Mouse (Mus musculus) embryonic facial prominence, embryonic 11.5 days (tissue): ENCODE data around the gene Kcnmb2. TPM values are rescaled to one million over a fixed set of nuclear protein-coding genes. Genes with fewer than 3 reads are reported as not detected.

ENCODE experiments used
- ATAC-seq: fragments of 200-750 bp; cut with Nextera tagmentation; replicated peaks from 2 replicates; pipeline ENCODE4 v1.8.0; 2017; ENCODE audit warnings: low read depth; ENCODE audit not compliant: insufficient number of reproducible peaks, low FRiP score, low TSS enrichment
- DNase-seq: peaks from one replicate; pipeline ENCODE4 v3.0.0-alpha.2; 2015; ENCODE audit warnings: low spot score
- H3K27ac ChIP-seq: fragments of 300-500 bp; sonication (generic); replicated peaks from 2 replicates; pipeline ENCODE4 v1.5.1; 2014; ENCODE audit warnings: mild to moderate bottlenecking, low read depth, low read length, control low read depth
- H3K27me3 ChIP-seq: fragments of 300-500 bp; sonication (generic); 2 replicates; pipeline ENCODE4 v1.6.1; 2014; ENCODE audit warnings: mild to moderate bottlenecking, low read length, moderate library complexity, mixed read lengths; ENCODE audit not compliant: control insufficient read depth, insufficient read depth
- H3K36me3 ChIP-seq: fragments of 300-500 bp; sonication (generic); replicated peaks from 2 replicates; pipeline ENCODE4 v1.6.1; 2014; ENCODE audit warnings: low read depth, mild to moderate bottlenecking, low read length, moderate library complexity, mixed read lengths; ENCODE audit not compliant: control insufficient read depth, insufficient read depth
- H3K4me1 ChIP-seq: fragments of 300-500 bp; sonication (generic); 2 replicates; pipeline ENCODE4 v1.6.1; 2014; ENCODE audit warnings: low read length, mixed read lengths; ENCODE audit not compliant: control insufficient read depth, insufficient read depth
- H3K4me2 ChIP-seq: fragments of 300-500 bp; sonication (generic); 2 replicates; pipeline ENCODE4 v1.6.1; 2014; ENCODE audit warnings: low read depth, mild to moderate bottlenecking, control low read depth, low read length, moderate library complexity
- H3K4me3 ChIP-seq: fragments of 300-500 bp; sonication (generic); 2 replicates; pipeline ENCODE4 v1.5.1; 2014; ENCODE audit warnings: low read depth, low read length, control low read depth
- H3K9ac ChIP-seq: fragments of 300-500 bp; sonication (generic); replicated peaks from 2 replicates; pipeline ENCODE4 v1.6.1; 2014; ENCODE audit warnings: mild to moderate bottlenecking, control low read depth, low read length
- H3K9me3 ChIP-seq: fragments of 300-500 bp; sonication (generic); replicated peaks from 2 replicates; pipeline ENCODE4 v1.6.1; 2016; ENCODE audit warnings: mild to moderate bottlenecking, low read length, inconsistent platforms, mixed read lengths; ENCODE audit not compliant: control insufficient read depth
- WGBS: fragments of 180-500 bp; shearing (Covaris S2); extraction: QIAGEN DNeasy Blood & Tissue Kit; methylation state at CpG from one replicate; pipeline ENCODE4 v1.1.7; 2014; 5-methylcytosine and 5-hydroxymethylcytosine counted together
- polyA plus RNA-seq: library from polyadenylated mRNA; unstranded; fragments of >200 nt; fragmentation: Nextera tagmentation; extraction: Ambion mirVana; gene quantifications from 2 replicates; pipeline ENCODE4 v1.2.1, GENCODE M21; 2014

Kcnmb2 gene
- polyA plus RNA-seq, 1 experiment from 2014 or later, result 9.4 TPM

DNA sequence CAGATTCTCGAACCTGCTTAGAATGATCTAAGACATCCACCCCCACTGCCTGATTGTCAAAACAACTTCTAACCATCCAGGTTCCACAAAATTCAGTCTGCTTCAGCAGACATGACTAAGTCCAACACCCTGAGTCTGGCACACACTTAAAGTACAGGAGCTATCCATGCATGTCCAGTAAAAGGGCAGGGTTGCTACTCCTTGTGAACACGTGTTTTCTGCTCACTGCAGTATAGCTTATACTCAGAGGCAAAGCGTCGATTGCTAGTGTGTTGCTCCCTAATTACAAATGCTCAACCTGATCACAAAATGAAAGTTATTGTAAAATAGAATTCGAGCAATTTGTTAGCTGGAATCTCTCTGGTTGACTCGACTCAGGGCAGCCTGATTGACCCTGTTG, 278.2 kb downstream of the Kcnmb2 start:
- DNase-seq, result no peak
- Histone ChIP-seq H3K4me2 (no peak overlapping the region), H3K36me3 (no peaks in the 10 kb centered on the region), H3K9me3 (no peaks in the 10 kb centered on the region), H3K9ac (no peak overlapping the region), H3K4me3 (no peak overlapping the region), H3K4me1 (no peaks in the 10 kb centered on the region), H3K27ac (no peak overlapping the region), H3K27me3 (no peaks in the 10 kb centered on the region)
- ATAC-seq, result no peak
- 66% methylated on average over 6 of the region's 6 CpGs for WGBS

DNA sequence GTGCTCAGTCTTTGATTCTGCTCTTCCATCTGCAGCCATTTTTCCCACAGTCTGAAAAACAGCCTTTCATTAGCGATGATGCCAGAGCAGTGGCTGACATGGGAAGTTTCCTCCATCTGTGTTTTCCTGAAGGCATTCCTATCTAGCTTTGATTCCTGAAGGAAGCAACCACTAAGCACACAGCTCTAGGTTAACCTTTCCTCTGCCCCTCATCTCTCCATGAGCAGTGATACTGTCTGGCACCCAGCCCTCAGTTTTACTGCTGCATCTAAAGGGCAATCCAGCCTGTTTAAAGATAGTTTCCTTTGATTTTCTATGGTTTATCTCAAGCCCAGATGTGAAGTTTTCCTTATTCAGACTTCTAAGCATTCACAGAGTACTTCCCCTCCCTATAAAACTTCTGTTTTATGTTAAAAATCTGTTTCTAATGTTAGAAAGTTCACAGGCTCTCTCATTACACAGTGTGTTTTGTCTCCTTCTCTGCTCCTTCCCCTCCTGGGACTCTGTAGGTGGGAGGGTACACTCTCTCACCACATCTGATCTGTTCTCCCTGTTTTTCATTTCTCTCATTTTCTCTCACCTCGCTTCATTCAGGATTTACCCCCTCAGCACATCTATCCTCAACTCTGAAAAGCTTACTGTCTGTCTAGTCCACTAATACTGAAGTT, 283.7 kb downstream of the Kcnmb2 start:
- WGBS, result 52% methylated on average over 2 of the region's 2 CpGs
- no peak overlapping the region for H3K27ac ChIP-seq
- no peaks in the 10 kb centered on the region for H3K36me3 ChIP-seq
- DNase-seq (peak; percentile 33), ATAC-seq (no peak)
- no peak overlapping the region for H3K9ac ChIP-seq
- H3K9me3 ChIP-seq, result no peaks in the 10 kb centered on the region
- H3K4me2 ChIP-seq, result no peak overlapping the region
- no peak overlapping the region for H3K4me3 ChIP-seq
- no peaks in the 10 kb centered on the region for H3K4me1 ChIP-seq
- H3K27me3 ChIP-seq, result no peaks in the 10 kb centered on the region

DNA sequence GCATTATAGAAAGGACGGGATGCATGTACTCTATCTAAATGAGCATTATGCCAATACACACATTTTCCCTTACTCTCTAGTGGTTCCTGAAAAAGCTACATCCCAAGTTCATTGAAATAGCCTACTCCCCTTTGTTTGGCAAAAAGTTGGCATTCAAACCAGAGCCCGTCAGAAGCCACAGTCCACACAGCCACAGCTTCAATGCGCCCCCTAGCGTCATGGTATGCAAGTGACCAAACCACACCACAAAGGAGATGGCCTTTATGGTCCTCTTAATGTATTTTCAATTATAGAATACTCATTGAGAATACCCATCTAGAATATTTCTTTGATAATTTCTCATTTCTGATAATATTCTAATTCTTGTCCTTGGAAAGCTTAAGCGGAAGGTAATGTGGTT, 286.2 kb downstream of the Kcnmb2 start:
- H3K27ac ChIP-seq, result no peak overlapping the region

DNA sequence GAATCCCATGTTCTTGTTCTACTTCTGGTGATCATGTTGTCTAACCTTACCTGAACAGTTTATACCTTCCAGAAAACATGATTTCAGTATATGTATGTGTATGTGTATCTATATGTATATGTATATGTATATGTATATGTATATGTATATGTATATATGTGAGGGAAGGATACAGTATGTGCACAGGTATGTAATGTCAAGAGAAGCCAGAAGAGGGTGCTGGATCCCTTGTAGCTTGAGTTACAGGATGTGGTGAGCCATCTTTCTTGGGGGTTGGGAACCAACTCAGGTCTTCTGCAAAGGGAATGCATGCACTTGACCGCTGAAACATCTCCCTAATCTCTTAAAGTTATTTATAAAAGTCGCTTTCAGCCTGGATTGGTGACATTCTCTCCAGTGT, 286.6 kb downstream of the Kcnmb2 start:
- ATAC-seq (no peak), DNase-seq (peak; percentile 25)
- H3K4me1 ChIP-seq, result no peaks in the 10 kb centered on the region
- H3K36me3 ChIP-seq, result no peaks in the 10 kb centered on the region
- no peak overlapping the region for H3K4me3 ChIP-seq
- 84% methylated on average over 2 of the region's 2 CpGs for WGBS
- no peak overlapping the region for H3K27ac ChIP-seq
- H3K27me3 ChIP-seq, result no peaks in the 10 kb centered on the region
- H3K9me3 ChIP-seq, result no peaks in the 10 kb centered on the region
- no peak overlapping the region for H3K4me2 ChIP-seq
- no peak overlapping the region for H3K9ac ChIP-seq

More for the DNA sequence above, 286.2 kb downstream of the Kcnmb2 start:
- H3K36me3 ChIP-seq, result no peaks in the 10 kb centered on the region
- no peaks in the 10 kb centered on the region for H3K4me1 ChIP-seq
- 32% methylated on average over 5 of the region's 5 CpGs for WGBS
- DNase-seq (peak; percentile 80), ATAC-seq (no peak)
- no peak overlapping the region for H3K9ac ChIP-seq
- no peak overlapping the region for H3K4me2 ChIP-seq
- no peaks in the 10 kb centered on the region for H3K27me3 ChIP-seq
- no peak overlapping the region for H3K4me3 ChIP-seq
- no peaks in the 10 kb centered on the region for H3K9me3 ChIP-seq

DNA sequence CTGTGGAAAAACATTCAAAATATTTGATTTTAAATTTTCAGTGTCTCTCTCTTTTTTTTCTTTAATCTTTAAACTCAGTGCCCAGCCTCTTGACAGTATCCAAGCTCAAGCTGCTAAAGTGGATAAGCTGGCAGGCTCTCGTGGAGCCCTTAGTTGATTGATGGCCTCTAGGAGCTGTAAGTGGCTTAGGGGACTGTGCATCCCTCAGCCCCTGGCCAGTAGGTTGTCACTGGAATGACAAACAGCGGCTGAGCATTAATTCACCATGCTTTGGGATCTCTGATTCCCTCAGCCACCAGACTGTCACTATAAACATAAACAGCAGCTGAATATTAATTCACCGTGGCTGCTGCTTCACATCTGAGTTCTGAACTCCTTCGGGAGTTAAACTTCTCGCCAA, 287.6 kb downstream of the Kcnmb2 start:
- Histone ChIP-seq H3K27ac (no peak overlapping the region), H3K4me1 (no peaks in the 10 kb centered on the region), H3K4me2 (no peak overlapping the region), H3K4me3 (no peak overlapping the region), H3K27me3 (no peaks in the 10 kb centered on the region), H3K9ac (no peak overlapping the region), H3K9me3 (no peaks in the 10 kb centered on the region), H3K36me3 (no peaks in the 10 kb centered on the region)
- ATAC-seq (no peak), DNase-seq (no peak)
- 65% methylated on average over 5 of the region's 5 CpGs for WGBS

DNA sequence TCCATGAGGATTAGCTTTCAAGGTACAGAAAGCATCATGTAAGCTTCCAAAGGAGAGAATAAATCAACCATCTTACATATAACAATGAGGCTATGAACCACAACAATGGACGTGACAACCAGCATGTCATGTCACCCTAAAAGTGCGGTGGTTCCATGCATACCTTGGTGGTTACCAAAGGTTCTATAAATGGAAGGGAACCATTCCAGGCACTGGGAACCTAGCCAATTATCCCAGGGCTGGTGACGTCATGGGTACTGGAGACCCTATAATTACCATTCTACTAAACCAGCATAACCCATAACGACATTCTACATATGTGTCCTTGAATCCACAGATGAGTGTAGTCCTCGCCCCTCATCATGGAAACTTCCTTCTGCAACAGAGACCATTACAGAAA, 291.7 kb downstream of the Kcnmb2 start:
- ATAC-seq (no peak), DNase-seq (no peak)
- Histone ChIP-seq H3K27ac (no peak overlapping the region), H3K36me3 (no peaks in the 10 kb centered on the region), H3K9ac (no peak overlapping the region), H3K9me3 (no peaks in the 10 kb centered on the region), H3K4me1 (no peaks in the 10 kb centered on the region), H3K4me3 (no peak overlapping the region), H3K27me3 (no peaks in the 10 kb centered on the region), H3K4me2 (no peak overlapping the region)
- WGBS, result 87% methylated on average over 5 of the region's 5 CpGs

DNA sequence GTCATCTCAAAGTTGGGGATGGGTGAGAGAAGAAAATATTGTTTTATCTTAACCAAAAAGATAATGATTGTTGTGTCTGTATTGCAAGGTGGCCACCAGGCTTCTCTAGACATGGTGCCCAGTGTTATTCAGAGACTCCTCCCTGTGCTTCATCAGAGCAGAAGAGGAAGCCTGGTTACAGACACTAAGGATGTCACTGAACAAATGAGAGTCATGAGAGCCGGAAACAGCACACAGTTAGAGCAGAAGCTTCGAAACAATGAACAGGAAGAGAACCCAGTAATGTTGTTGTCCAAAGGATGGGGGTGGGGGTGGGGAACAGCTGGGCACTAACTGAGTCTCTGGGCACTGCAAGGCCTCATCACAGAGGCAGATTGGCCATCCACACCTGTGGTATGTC, 324.4 kb downstream of the Kcnmb2 start:
- Histone ChIP-seq H3K36me3 (no peaks in the 10 kb centered on the region), H3K9ac (no peak overlapping the region), H3K9me3 (no peaks in the 10 kb centered on the region), H3K27me3 (no peaks in the 10 kb centered on the region), H3K4me1 (no peaks in the 10 kb centered on the region), H3K4me2 (no peak overlapping the region), H3K4me3 (no peak overlapping the region), H3K27ac (no peak overlapping the region)
- 79% methylated on average over 2 of the region's 2 CpGs for WGBS
- no peak for ATAC-seq
- no peak for DNase-seq

DNA sequence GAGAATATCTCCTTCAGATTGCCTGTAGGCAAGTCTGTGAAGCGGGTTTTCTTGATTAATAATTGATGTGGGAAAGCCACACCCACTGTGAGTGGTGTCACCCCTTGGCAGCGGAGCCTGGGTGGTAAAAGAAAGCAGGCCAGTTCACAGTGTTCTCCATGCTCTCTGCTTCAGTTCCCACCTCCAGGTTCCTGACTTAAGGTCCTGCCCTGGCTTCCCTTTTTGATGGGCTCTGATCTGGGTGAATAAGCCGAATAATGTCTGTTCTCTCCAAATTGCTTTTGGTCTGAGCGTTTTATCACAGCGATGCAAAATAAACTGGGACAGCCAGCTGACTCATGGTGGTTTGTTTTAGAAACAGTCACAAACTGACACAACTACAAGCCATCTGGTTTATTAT, 334.5 kb downstream of the Kcnmb2 start:
- H3K4me3 ChIP-seq, result no peak overlapping the region
- DNase-seq (no peak), ATAC-seq (no peak)
- H3K36me3 ChIP-seq, result no peaks in the 10 kb centered on the region
- H3K9ac ChIP-seq, result no peak overlapping the region
- no peaks in the 10 kb centered on the region for H3K9me3 ChIP-seq
- H3K4me2 ChIP-seq, result no peak overlapping the region
- H3K27me3 ChIP-seq, result no peaks in the 10 kb centered on the region
- H3K4me1 ChIP-seq, result no peaks in the 10 kb centered on the region
- WGBS, result 79% methylated on average over 5 of the region's 5 CpGs
- no peak overlapping the region for H3K27ac ChIP-seq
